Comparison of ENCODE assay signal across 11 mouse cellular contexts in the genomic region with DNA sequence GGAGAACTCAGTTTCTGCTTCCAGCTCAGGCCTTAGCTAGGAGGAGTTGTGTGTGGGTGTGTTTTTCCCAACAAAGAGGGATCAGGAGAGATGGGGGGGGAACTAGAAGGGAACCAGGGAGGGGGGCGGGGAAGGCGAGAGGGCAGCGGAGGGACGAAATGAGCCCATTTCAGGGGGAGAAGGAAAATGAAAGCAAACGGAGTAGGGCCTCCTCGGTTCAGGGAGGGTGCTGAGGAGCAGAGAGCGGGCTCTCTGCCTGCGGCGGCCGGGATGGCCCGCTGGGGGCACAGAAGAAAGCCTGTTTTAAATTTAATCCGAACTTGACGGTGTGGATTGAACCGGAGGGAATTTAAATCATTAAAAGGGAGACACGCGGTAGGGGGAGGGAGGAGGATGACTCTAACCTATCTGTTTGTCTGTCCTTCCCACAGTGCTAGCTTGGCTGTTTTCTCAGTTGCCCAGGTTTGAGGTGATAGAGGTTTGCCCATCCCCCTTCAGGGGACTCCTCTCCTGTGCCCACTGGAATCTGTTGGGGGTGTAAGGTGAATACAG. TPM values are rescaled to one million over a fixed set of nuclear protein-coding genes. Genes with fewer than 3 reads are reported as not detected.
A peak's percentile ranks its signal among the peaks of the same experiment; 100 is the strongest.
DNase-seq lines count a peak whose midpoint lies in the region; ATAC-seq and TF ChIP-seq lines count a peak whose summit lies in the region.
"Had no signal": no experiment of that assay in that cellular context is flagged by ENCODE, and none has a peak within 500 bp of the region (broad histone marks: within the 10 kb centered on the region; RNA-seq: fewer than 3 reads in every experiment).

No protein-coding gene starts in this region.

- H3K4me1 ChIP-seq in embryonic facial prominence, embryonic 13.5 days, result peaks cover 7% of the 10 kb centered on the region
- peaks cover 10% of the 10 kb centered on the region for H3K4me1 ChIP-seq in embryonic facial prominence, embryonic 10.5 days
- peaks cover 7% of the 10 kb centered on the region; the same call in 1 of the 2 replicates for H3K4me1 ChIP-seq in lung, adult 2 months (ENCODE audit: control insufficient read depth, insufficient read depth, low read length)
- H3K4me1 ChIP-seq in intestine, postnatal 0 days (replicated peaks; ENCODE audit: control insufficient read depth, insufficient read depth, low read length), result 0 out of 2 replicates have a peak, but pooled peaks cover 3% of the 10 kb centered on the region
- peaks cover 51% of the 10 kb centered on the region for H3K4me1 ChIP-seq in neural tube, embryonic 13.5 days (replicated peaks)

- H3K27me3 ChIP-seq in embryonic facial prominence, embryonic 13.5 days, result peaks cover 100% of the 10 kb centered on the region
- H3K27me3 ChIP-seq in embryonic facial prominence, embryonic 10.5 days (replicated peaks; ENCODE audit: low read depth, poor library complexity, severe bottlenecking), result peaks cover 100% of the 10 kb centered on the region
- peaks cover 99% of the 10 kb centered on the region for H3K27me3 ChIP-seq in intestine, postnatal 0 days (replicated peaks; ENCODE audit: control insufficient read depth, insufficient read depth, low read length)
- H3K27me3 ChIP-seq in neural tube, embryonic 13.5 days, result peaks cover 31% of the 10 kb centered on the region

- no peak overlapping the region for H3K27ac ChIP-seq in embryonic facial prominence, embryonic 13.5 days
- H3K27ac ChIP-seq in embryonic facial prominence, embryonic 10.5 days (replicated peaks), result no peak overlapping the region
- H3K27ac ChIP-seq in intestine, postnatal 0 days (ENCODE audit: low read depth, low read length), result no peak overlapping the region
- peak overlapping the region; percentile 99 for H3K27ac ChIP-seq in neural tube, embryonic 13.5 days (replicated peaks)
- H3K27ac ChIP-seq: midbrain, embryonic 12.5 days had no signal

- WGBS in embryonic facial prominence, embryonic 13.5 days, result 1% methylated on average over 16 of the region's 16 CpGs
- 1% methylated on average over 16 of the region's 16 CpGs for WGBS in embryonic facial prominence, embryonic 10.5 days
- 10% methylated on average over 15 of the region's 16 CpGs for WGBS in lung, adult 2 months
- 8% methylated on average over 16 of the region's 16 CpGs for WGBS in intestine, postnatal 0 days
- WGBS in neural tube, embryonic 13.5 days, result 2% methylated on average over 16 of the region's 16 CpGs

- no peak for ATAC-seq in embryonic facial prominence, embryonic 13.5 days (ENCODE audit: insufficient number of reproducible peaks, insufficient read depth, low FRiP score, low TSS enrichment, low read depth)
- ATAC-seq in intestine, postnatal 0 days, result no peak
- ATAC-seq in neural tube, embryonic 13.5 days (ENCODE audit: low read depth), result 0 out of 2 replicates have a peak, but pooled peaks have one; percentile 14

- no peaks in the 10 kb centered on the region for H3K9me3 ChIP-seq in embryonic facial prominence, embryonic 13.5 days
- no peaks in the 10 kb centered on the region for H3K9me3 ChIP-seq in embryonic facial prominence, embryonic 10.5 days
- no peaks in the 10 kb centered on the region for H3K9me3 ChIP-seq in intestine, postnatal 0 days (ENCODE audit: control insufficient read depth)
- no peaks in the 10 kb centered on the region for H3K9me3 ChIP-seq in neural tube, embryonic 13.5 days
- H3K9me3 ChIP-seq: midbrain, embryonic 12.5 days had no signal

- TF ChIP-seq CTCF in lung, adult 2 months (IDR thresholded peaks at IDR 0.05; ENCODE audit: insufficient read depth, low read length), result no peak
- no peak for TF ChIP-seq CTCF in intestine, postnatal 0 days (IDR thresholded peaks at IDR 0.05; ENCODE audit: low read depth)

- no peak for TF ChIP-seq POLR2A in lung, adult 2 months (IDR thresholded peaks at IDR 0.05; ENCODE audit: borderline replicate concordance, extremely low read depth, low read depth, low read length)

- H3K9ac ChIP-seq in embryonic facial prominence, embryonic 13.5 days, result no peak overlapping the region
- no peak overlapping the region for H3K9ac ChIP-seq in intestine, postnatal 0 days (ENCODE audit: low read depth, low read length)
- H3K9ac ChIP-seq in neural tube, embryonic 13.5 days, result peak overlapping the region; percentile 100
- H3K9ac ChIP-seq: midbrain, embryonic 12.5 days had no signal

- H3K4me2 ChIP-seq in embryonic facial prominence, embryonic 13.5 days, result no peak overlapping the region; the same call in 1 of the 2 replicates
- H3K4me2 ChIP-seq in intestine, postnatal 0 days (replicated peaks; ENCODE audit: low read depth), result peak overlapping the region; percentile 45
- H3K4me2 ChIP-seq in neural tube, embryonic 13.5 days, result peak overlapping the region; percentile 91
- H3K4me2 ChIP-seq: midbrain, embryonic 12.5 days had no signal

- no peak for DNase-seq in embryonic facial prominence, embryonic 10.5 days (ENCODE audit: low spot score)
- DNase-seq in lung, adult 2 months, result no peak
- no peak for DNase-seq in lung, adult 18-20 months
- no peak for DNase-seq in cerebellum, adult 11 months
- DNase-seq in right cerebral cortex, adult 2 months (ENCODE audit: low spot score in 2 of 2), result no peak
- DNase-seq: cerebellum, adult 18-20 months; gastrocnemius, postnatal 14 days had no signal

- no peaks in the 10 kb centered on the region for H3K36me3 ChIP-seq in embryonic facial prominence, embryonic 13.5 days
- no peaks in the 10 kb centered on the region for H3K36me3 ChIP-seq in embryonic facial prominence, embryonic 10.5 days (replicated peaks)
- H3K36me3 ChIP-seq in intestine, postnatal 0 days (ENCODE audit: control insufficient read depth, insufficient read depth), result no peaks in the 10 kb centered on the region
- no peaks in the 10 kb centered on the region for H3K36me3 ChIP-seq in neural tube, embryonic 13.5 days
- H3K36me3 ChIP-seq: midbrain, embryonic 12.5 days had no signal

- H3K4me3 ChIP-seq in embryonic facial prominence, embryonic 13.5 days, result 0 out of 2 replicates have a peak overlapping the region, but pooled peaks have one; percentile 6
- no peak overlapping the region for H3K4me3 ChIP-seq in embryonic facial prominence, embryonic 10.5 days
- H3K4me3 ChIP-seq in lung, adult 2 months (replicated peaks; ENCODE audit: extremely low read depth, low read depth, low read length), result peak overlapping the region; percentile 51
- H3K4me3 ChIP-seq in intestine, postnatal 0 days (ENCODE audit: low read depth, low read length), result peak overlapping the region; percentile 29
- peak overlapping the region; percentile 90 for H3K4me3 ChIP-seq in neural tube, embryonic 13.5 days
- H3K4me3 ChIP-seq: midbrain, embryonic 12.5 days had no signal

RNA-seq across cellular contexts. Expression of a gene that starts 1.3 kb away (rescaled TPM):
- polyA plus RNA-seq in embryonic facial prominence, embryonic 13.5 days (2015; fragmentation: Nextera tagmentation; extraction: Ambion mirVana), result not detected in 2 replicates
- not detected in 2 replicates for polyA plus RNA-seq in embryonic facial prominence, embryonic 10.5 days (2016; fragmentation: Nextera tagmentation; extraction: Ambion mirVana)
- polyA plus RNA-seq in lung, adult 2 months (2012; rRNA removed), result not detected in 2 replicates
- 0.43 and 0.58 TPM in 2 replicates for polyA plus RNA-seq in intestine, postnatal 0 days (2015; fragmentation: Nextera tagmentation; extraction: Ambion mirVana)
- 40.9 and 43.4 TPM in 2 replicates for polyA plus RNA-seq in neural tube, embryonic 13.5 days (2015; fragmentation: Nextera tagmentation; extraction: Ambion mirVana)
- polyA plus RNA-seq: midbrain, embryonic 12.5 days had no signal

RNA-seq across cellular contexts. Expression of a gene that starts 10.3 kb away (rescaled TPM):
- 1.1 and 1.8 TPM in 2 replicates for polyA plus RNA-seq in embryonic facial prominence, embryonic 13.5 days (2015; fragmentation: Nextera tagmentation; extraction: Ambion mirVana)
- 0.07 and 0.18 TPM in 2 replicates for polyA plus RNA-seq in embryonic facial prominence, embryonic 10.5 days (2016; fragmentation: Nextera tagmentation; extraction: Ambion mirVana)
- 0.36 and 1.6 TPM in 2 replicates for polyA plus RNA-seq in lung, adult 2 months (2012; rRNA removed)
- 3.4 and 3.9 TPM in 2 replicates for polyA plus RNA-seq in intestine, postnatal 0 days (2015; fragmentation: Nextera tagmentation; extraction: Ambion mirVana)
- polyA plus RNA-seq in neural tube, embryonic 13.5 days (2015; fragmentation: Nextera tagmentation; extraction: Ambion mirVana), result 18.8 and 32.2 TPM in 2 replicates
- polyA plus RNA-seq: midbrain, embryonic 12.5 days had no signal

RNA-seq across cellular contexts. Expression of a gene that starts 10.9 kb away (rescaled TPM):
- 0.10 TPM in 1 of 2 replicates, not detected in the other for polyA plus RNA-seq in embryonic facial prominence, embryonic 13.5 days (2015; fragmentation: Nextera tagmentation; extraction: Ambion mirVana)
- not detected in 2 replicates for polyA plus RNA-seq in embryonic facial prominence, embryonic 10.5 days (2016; fragmentation: Nextera tagmentation; extraction: Ambion mirVana)
- not detected in 2 replicates for polyA plus RNA-seq in lung, adult 2 months (2012; rRNA removed)
- polyA plus RNA-seq in intestine, postnatal 0 days (2015; fragmentation: Nextera tagmentation; extraction: Ambion mirVana), result 0.25 TPM in 1 of 2 replicates, not detected in the other
- 58.5 and 92.4 TPM in 2 replicates for polyA plus RNA-seq in neural tube, embryonic 13.5 days (2015; fragmentation: Nextera tagmentation; extraction: Ambion mirVana)
- polyA plus RNA-seq: midbrain, embryonic 12.5 days had no signal

RNA-seq across cellular contexts. Expression of a gene that starts 12.9 kb away (rescaled TPM):
- not detected in 2 replicates for polyA plus RNA-seq in embryonic facial prominence, embryonic 13.5 days (2015; fragmentation: Nextera tagmentation; extraction: Ambion mirVana)
- polyA plus RNA-seq in embryonic facial prominence, embryonic 10.5 days (2016; fragmentation: Nextera tagmentation; extraction: Ambion mirVana), result not detected in 2 replicates
- polyA plus RNA-seq in lung, adult 2 months (2012; rRNA removed), result not detected in 2 replicates
- 3.5 and 4.6 TPM in 2 replicates for polyA plus RNA-seq in intestine, postnatal 0 days (2015; fragmentation: Nextera tagmentation; extraction: Ambion mirVana)
- 75.8 and 85.5 TPM in 2 replicates for polyA plus RNA-seq in neural tube, embryonic 13.5 days (2015; fragmentation: Nextera tagmentation; extraction: Ambion mirVana)
- polyA plus RNA-seq: midbrain, embryonic 12.5 days had no signal

RNA-seq across cellular contexts. Expression of a gene that starts 20.6 kb away (rescaled TPM):
- not detected in 2 replicates for polyA plus RNA-seq in embryonic facial prominence, embryonic 13.5 days (2015; fragmentation: Nextera tagmentation; extraction: Ambion mirVana)
- not detected in 2 replicates for polyA plus RNA-seq in embryonic facial prominence, embryonic 10.5 days (2016; fragmentation: Nextera tagmentation; extraction: Ambion mirVana)
- 0.34 TPM in 1 of 2 replicates, not detected in the other for polyA plus RNA-seq in lung, adult 2 months (2012; rRNA removed)
- polyA plus RNA-seq in intestine, postnatal 0 days (2015; fragmentation: Nextera tagmentation; extraction: Ambion mirVana), result 3.0 and 3.5 TPM in 2 replicates
- polyA plus RNA-seq in neural tube, embryonic 13.5 days (2015; fragmentation: Nextera tagmentation; extraction: Ambion mirVana), result 46.8 and 51.1 TPM in 2 replicates
- polyA plus RNA-seq: midbrain, embryonic 12.5 days had no signal

Comparison
In these comparisons a context has a peak if more than half of its experiments do, and no peak if none do; other contexts are left out.
1. RNA of a gene that starts 1.3 kb away (polyA plus RNA-seq): 40.9 to 43.4 TPM in neural tube, embryonic 13.5 days; 0.43 to 0.58 TPM in intestine, postnatal 0 days, not detected in embryonic facial prominence, embryonic 13.5 days, not detected in embryonic facial prominence, embryonic 10.5 days and not detected in lung, adult 2 months; every median in the first group is over 10 times any median in the second.
2. RNA of a gene that starts 10.9 kb away (polyA plus RNA-seq): 58.5 to 92.4 TPM in neural tube, embryonic 13.5 days; 0.25 TPM in intestine, postnatal 0 days, 0.10 TPM in embryonic facial prominence, embryonic 13.5 days, not detected in embryonic facial prominence, embryonic 10.5 days and not detected in lung, adult 2 months; every median in the first group is over 10 times any median in the second.